Mouse (Mus musculus) liver, adult 2 months (tissue): ENCODE results near the gene Gm21981.

Experiments
- CTCF ChIP-seq: fragments of 200-500 bp; IDR thresholded peaks from 2 replicates; pipeline ENCODE4 v1.5.1; 2011; ENCODE audit warnings: low read depth, low read length, control low read depth
- POLR2A ChIP-seq: fragments of 200-500 bp; IDR thresholded peaks from 2 replicates; pipeline ENCODE4 v1.6.1; 2011; ENCODE audit warnings: low read length, control low read depth; ENCODE audit not compliant: insufficient read depth; ENCODE audit errors: extremely low read depth

DNA sequence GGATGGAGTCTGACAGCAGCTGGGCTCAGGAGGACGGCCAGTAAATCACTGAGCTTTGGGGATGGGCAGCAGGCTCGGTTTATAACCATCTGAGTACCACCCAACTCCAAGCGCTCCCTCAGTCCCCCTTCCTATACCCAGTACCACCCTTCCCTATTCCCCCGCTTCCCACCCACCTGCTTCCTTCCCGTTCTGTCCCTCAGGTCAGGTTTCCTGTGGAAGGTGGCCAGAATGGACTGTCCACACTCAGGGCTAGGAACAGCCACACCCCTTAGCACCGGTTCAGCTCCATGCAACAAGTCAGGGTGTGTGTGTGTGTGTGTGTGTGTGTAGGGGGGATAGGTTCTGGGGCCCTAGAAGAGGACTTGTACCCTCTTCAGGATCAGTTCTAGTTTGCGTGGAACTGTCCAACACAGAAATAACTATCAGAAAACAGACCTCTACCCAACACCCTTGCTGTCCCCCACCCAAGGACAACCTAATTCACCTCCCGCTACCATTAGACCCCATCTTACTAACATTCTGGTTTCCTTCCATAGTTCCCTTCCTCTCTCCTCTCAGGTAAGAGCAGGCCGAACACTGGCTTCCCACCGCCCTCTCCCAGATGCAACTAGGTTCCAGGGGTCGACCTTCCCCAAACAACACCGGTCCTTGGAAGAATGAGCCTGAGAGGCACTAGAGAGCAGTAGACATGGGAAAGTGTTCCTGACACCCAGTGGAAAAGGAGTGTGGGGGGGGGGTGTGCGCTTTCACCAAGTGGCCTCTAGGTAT lies 399 bp downstream of the Gm21981 start:
- no peak for TF ChIP-seq CTCF
- no peak for TF ChIP-seq POLR2A
